Mouse (Mus musculus): ENCODE measurements around the gene Rbm24.

- TF ChIP-seq POLR2A (IDR thresholded peaks at IDR 0.05; ENCODE audit: low read depth, low read length) (no peak), CTCF (IDR thresholded peaks at IDR 0.05; ENCODE audit: extremely low read depth, insufficient read length, insufficient replicate concordance, low read depth, low read length) (no peak)
These were observed 24.3 kb upstream of the Rbm24 start for GRCm38 (mm10) chr13:46393936-46394335.
